Mouse (Mus musculus) hindbrain, embryonic 13.5 days (tissue): ENCODE data around the gene Pomgnt2. TPM values are rescaled to one million over a fixed set of nuclear protein-coding genes. Genes with fewer than 3 reads are reported as not detected.

ENCODE experiments used
- polyA plus RNA-seq: library from polyadenylated mRNA; unstranded; fragments of >200 nt; fragmentation: Nextera tagmentation; extraction: Ambion mirVana; gene quantifications from 2 replicates; pipeline ENCODE4 v1.2.1, GENCODE M21; 2015

Pomgnt2 gene
- polyA plus RNA-seq, 1 experiment from 2014 or later: 23.4 TPM

Other genes with a start within 250 kb of the Pomgnt2 start
- 11.5 and 13.3 TPM in 2 replicates for gene Zfp651, start 237.8 kb downstream of the Pomgnt2 start, polyA plus RNA-seq
- gene Klhl40, start 219.5 kb downstream of the Pomgnt2 start, polyA plus RNA-seq: 1.2 and 1.3 TPM in 2 replicates
- gene Hhatl, start 204.6 kb downstream of the Pomgnt2 start, polyA plus RNA-seq: not detected in 2 replicates
- 3.2 and 3.7 TPM in 2 replicates for gene Ccdc13, start 157.6 kb downstream of the Pomgnt2 start, polyA plus RNA-seq
- 144 and 145 TPM in 2 replicates for gene Higd1a, start 138.7 kb downstream of the Pomgnt2 start, polyA plus RNA-seq
- gene Ackr2, start 98.8 kb downstream of the Pomgnt2 start, polyA plus RNA-seq: 2.1 and 2.5 TPM in 2 replicates
- gene Cyp8b1, start 80.8 kb downstream of the Pomgnt2 start, polyA plus RNA-seq: not detected in 2 replicates
- gene Fam198a, start 46.1 kb downstream of the Pomgnt2 start, polyA plus RNA-seq: 2.1 and 2.5 TPM in 2 replicates
- gene Snrk, start 120.2 kb upstream of the Pomgnt2 start, polyA plus RNA-seq: 56.2 and 61.3 TPM in 2 replicates